Mouse (Mus musculus) neutrophil, adult 83 days (primary cell): Measurements from ENCODE around the gene Dnaaf1. TPM values are rescaled to one million over a fixed set of nuclear protein-coding genes. Genes with fewer than 3 reads are reported as not detected.

ENCODE experiments used
- total RNA-seq, 2 experiments: library from RNA; stranded (reverse); gene quantifications; one replicate each; pipeline ENCODE4 v1.2.4; 2023

Dnaaf1 gene
- under 1 TPM; 0.35 to 0.46 TPM for total RNA-seq

GRCm38 (mm10) chr8:119574437-119575365, at the start of gene Dnaaf1, which contains the start of gene Hsdl1:
Gene Dnaaf1 (plus strand): TSS chr8:119575235.
Gene Hsdl1 (minus strand): TSS chr8:119575183.

GRCm38 (mm10) chr8:119558603-119559401, 16.2 kb upstream of the Dnaaf1 start, which contains the start of gene Mbtps1:
Gene Mbtps1 (minus strand): TSS chr8:119558735.

GRCm38 (mm10) chr8:119604996-119605395, 30.0 kb downstream of the Dnaaf1 start, which contains the start of gene Taf1c:
Gene Taf1c (minus strand): TSS chr8:119605222.

GRCm38 (mm10) chr8:119612471-119612870, 37.4 kb downstream of the Dnaaf1 start, which contains the start of gene Adad2:
Gene Adad2 (plus strand): TSS chr8:119612747.

GRCm38 (mm10) chr8:119635378-119635777, 60.3 kb downstream of the Dnaaf1 start, which contains the start of gene Kcng4:
Gene Kcng4 (minus strand): TSS chr8:119635680.

Other genes with a start within 250 kb of the Dnaaf1 start
- 10 to 100 TPM; 54.1 to 60.7 TPM for gene Hsbp1, start 230.7 kb upstream of the Dnaaf1 start, total RNA-seq
- 1 to 10 TPM; 7.8 to 7.9 TPM for gene Mlycd, start 180.4 kb upstream of the Dnaaf1 start, total RNA-seq
- gene Osgin1, start 141.1 kb upstream of the Dnaaf1 start, total RNA-seq = 100 to 1,000 TPM; 149 to 177 TPM
- 1 to 10 TPM in 1 of 2 experiments, under 1 TPM in 1; 0.99 to 1.5 TPM for gene Necab2, start 128.5 kb upstream of the Dnaaf1 start, total RNA-seq
- not detected for gene Slc38a8, start 73.5 kb upstream of the Dnaaf1 start, total RNA-seq
- 10 to 100 TPM; 44.8 to 46.8 TPM for gene Mbtps1, start 16.5 kb upstream of the Dnaaf1 start, total RNA-seq
- gene Hsdl1, start 52 bp upstream of the Dnaaf1 start, total RNA-seq = 10 to 100 TPM; 32.4 to 32.8 TPM
- gene Taf1c, start 30.0 kb downstream of the Dnaaf1 start, total RNA-seq = 1 to 10 TPM; 9.0 TPM
- not detected for gene Adad2, start 37.5 kb downstream of the Dnaaf1 start, total RNA-seq
- not detected for gene Kcng4, start 60.4 kb downstream of the Dnaaf1 start, total RNA-seq
- gene Wfdc1, start 91.1 kb downstream of the Dnaaf1 start, total RNA-seq = not detected
- under 1 TPM; 0.11 to 0.44 TPM for gene Atp2c2, start 124.8 kb downstream of the Dnaaf1 start, total RNA-seq
- 1 to 10 TPM; 3.5 to 3.9 TPM for gene Tldc1, start 203.2 kb downstream of the Dnaaf1 start, total RNA-seq